Mouse (Mus musculus) liver, postnatal 0 days (tissue): ENCODE data around the gene Sgta. TPM values are rescaled to one million over a fixed set of nuclear protein-coding genes. Genes with fewer than 3 reads are reported as not detected.
"Not testable (repeated sequence)": the region's sequence is repeated elsewhere in the genome, so short reads cannot be mapped to it uniquely, and the experiment has no call there.

Experiments
- ATAC-seq: fragments of 200-750 bp; cut with Nextera tagmentation; 2 replicates; pipeline ENCODE4 v1.8.0; 2017; ENCODE audit warnings: mild to moderate bottlenecking, moderate library complexity
- DNase-seq: peaks from one replicate; pipeline ENCODE4 v3.0.0-alpha.2; 2016
- H3K27ac ChIP-seq: fragments of 300-500 bp; sonication (generic); 2 replicates; pipeline ENCODE4 v1.5.1; 2014; ENCODE audit warnings: antibody characterized with exemption, moderate library complexity, mild to moderate bottlenecking, low read depth
- H3K27me3 ChIP-seq: fragments of 300-500 bp; sonication (generic); 2 replicates; pipeline ENCODE4 v1.6.1; 2014; ENCODE audit warnings: low read length, control low read depth, mixed read lengths; ENCODE audit not compliant: insufficient read depth
- H3K36me3 ChIP-seq: fragments of 300-500 bp; sonication (generic); replicated peaks from 2 replicates; pipeline ENCODE4 v1.6.1; 2014; ENCODE audit warnings: mild to moderate bottlenecking, control low read depth, low read length, moderate library complexity, mixed read lengths; ENCODE audit not compliant: insufficient read depth
- H3K4me1 ChIP-seq: fragments of 300-500 bp; sonication (generic); 2 replicates; pipeline ENCODE4 v1.6.1; 2014; ENCODE audit warnings: antibody characterized with exemption, mild to moderate bottlenecking, control low read depth; ENCODE audit not compliant: insufficient read depth
- H3K4me2 ChIP-seq: fragments of 300-500 bp; sonication (generic); 2 replicates; pipeline ENCODE4 v1.6.1; 2014; ENCODE audit warnings: low read depth, mild to moderate bottlenecking, low read length, moderate library complexity, mixed read lengths
- H3K4me3 ChIP-seq: fragments of 300-500 bp; sonication (generic); 2 replicates; pipeline ENCODE4 v1.5.1; 2014; ENCODE audit warnings: low read depth, low read length
- H3K9ac ChIP-seq: fragments of 300-500 bp; sonication (generic); replicated peaks from 2 replicates; pipeline ENCODE4 v1.6.1; 2014; ENCODE audit warnings: mild to moderate bottlenecking, moderate library complexity
- H3K9me3 ChIP-seq: fragments of 300-500 bp; sonication (generic); 2 replicates; pipeline ENCODE4 v1.6.1; 2016; ENCODE audit warnings: mild to moderate bottlenecking, control low read depth, low read length, mixed read lengths
- CTCF ChIP-seq: sonication (generic); IDR thresholded peaks from 2 replicates; pipeline ENCODE4 v1.5.1; 2016; ENCODE audit warnings: antibody characterized with exemption, low read depth
- EP300 ChIP-seq: IDR thresholded peaks from 2 replicates; pipeline ENCODE4 v1.6.1; 2016; ENCODE audit warnings: antibody characterized with exemption, low read depth, mild to moderate bottlenecking
- WGBS: fragments of 180-500 bp; shearing (Covaris S2); extraction: QIAGEN DNeasy Blood & Tissue Kit; methylation state at CpG from one replicate; pipeline ENCODE4 v1.1.7; 2014; ENCODE audit not compliant: insufficient replicate concordance; 5-methylcytosine and 5-hydroxymethylcytosine counted together
- polyA plus RNA-seq: library from polyadenylated mRNA; unstranded; fragments of >200 nt; fragmentation: Nextera tagmentation; extraction: Ambion mirVana; gene quantifications from 2 replicates; pipeline ENCODE4 v1.2.1, GENCODE M21; 2015

The Sgta gene
- polyA plus RNA-seq, 1 experiment from 2014 or later: 50.2 TPM

DNA sequence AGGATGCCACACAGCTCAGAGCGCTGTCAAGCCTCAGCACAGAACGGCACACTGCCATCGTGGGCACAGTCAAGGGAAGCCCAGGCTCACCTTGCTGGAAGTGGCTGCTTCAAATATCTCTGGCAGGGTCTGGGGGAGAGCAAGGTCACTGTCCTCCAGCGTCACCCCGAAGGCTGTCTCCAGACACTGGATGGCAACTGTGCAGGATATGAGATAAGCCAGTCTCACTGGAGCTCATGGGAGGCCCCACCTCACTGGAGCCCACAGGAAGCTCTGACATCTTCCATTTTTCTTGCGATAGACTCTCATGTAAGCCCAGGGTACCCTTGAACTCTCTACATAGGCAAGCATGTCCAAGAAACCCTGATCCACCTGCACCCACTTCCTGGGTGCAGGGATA is 8.8 kb downstream of the Sgta start:
- TF ChIP-seq CTCF (no peak), EP300 (no peak)
- no peak overlapping the region for H3K4me2 ChIP-seq
- H3K27me3 ChIP-seq: no peaks in the 10 kb centered on the region
- H3K27ac ChIP-seq: peak overlapping the region; percentile 22; the same call in 1 of the 2 replicates
- 58% methylated on average over 6 of the region's 6 CpGs for WGBS
- H3K4me1 ChIP-seq: no peaks in the 10 kb centered on the region
- H3K4me3 ChIP-seq: no peak overlapping the region
- H3K36me3 ChIP-seq: peaks cover 57% of the 10 kb centered on the region
- DNase-seq (no peak), ATAC-seq (peak; percentile 33; the same call in 1 of the 2 replicates)
- no peaks in the 10 kb centered on the region for H3K9me3 ChIP-seq
- H3K9ac ChIP-seq: no peak overlapping the region

DNA sequence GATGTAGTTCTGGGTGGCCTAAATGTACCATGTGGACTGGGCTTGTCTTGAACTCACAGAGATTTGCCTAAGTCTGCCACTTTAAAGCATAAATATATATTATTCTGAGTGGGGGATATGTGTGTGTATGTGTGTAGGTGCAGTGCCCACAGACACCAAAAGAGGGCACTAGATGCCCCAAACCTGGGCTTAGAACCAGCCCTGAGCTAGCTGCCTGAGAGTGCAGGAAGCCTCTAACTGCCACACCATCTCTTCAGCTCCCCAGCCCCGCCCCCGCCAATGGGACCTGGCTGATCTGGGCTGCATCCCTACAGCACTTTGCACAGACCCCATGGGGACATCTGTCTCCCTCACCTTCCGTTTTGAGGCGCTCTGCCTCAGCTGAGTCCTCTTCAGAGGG is 9.3 kb downstream of the Sgta start:
- ATAC-seq (0 out of 2 replicates have a peak, but pooled peaks have one; percentile 25), DNase-seq (peak; percentile 51)
- Histone ChIP-seq H3K36me3 (peaks cover 62% of the 10 kb centered on the region), H3K9me3 (no peaks in the 10 kb centered on the region), H3K27ac (no peak overlapping the region), H3K9ac (no peak overlapping the region), H3K4me3 (no peak overlapping the region), H3K4me1 (no peaks in the 10 kb centered on the region), H3K4me2 (no peak overlapping the region), H3K27me3 (no peaks in the 10 kb centered on the region)
- TF ChIP-seq CTCF (peak; percentile 59), EP300 (no peak)
- 75% methylated on average over 3 of the region's 4 CpGs for WGBS

- not testable (repeated sequence) for H3K9ac ChIP-seq, H3K27me3 ChIP-seq, H3K27ac ChIP-seq, ATAC-seq, H3K4me2 ChIP-seq, DNase-seq, H3K9me3 ChIP-seq, H3K4me1 ChIP-seq, H3K4me3 ChIP-seq
- WGBS: 90% methylated on average over 14 of the region's 14 CpGs
- H3K36me3 ChIP-seq: peaks cover 63% of the 10 kb centered on the region
Measured at GRCm38 (mm10) chr10:81045246-81045645, 14.7 kb downstream of the Sgta start.

DNA sequence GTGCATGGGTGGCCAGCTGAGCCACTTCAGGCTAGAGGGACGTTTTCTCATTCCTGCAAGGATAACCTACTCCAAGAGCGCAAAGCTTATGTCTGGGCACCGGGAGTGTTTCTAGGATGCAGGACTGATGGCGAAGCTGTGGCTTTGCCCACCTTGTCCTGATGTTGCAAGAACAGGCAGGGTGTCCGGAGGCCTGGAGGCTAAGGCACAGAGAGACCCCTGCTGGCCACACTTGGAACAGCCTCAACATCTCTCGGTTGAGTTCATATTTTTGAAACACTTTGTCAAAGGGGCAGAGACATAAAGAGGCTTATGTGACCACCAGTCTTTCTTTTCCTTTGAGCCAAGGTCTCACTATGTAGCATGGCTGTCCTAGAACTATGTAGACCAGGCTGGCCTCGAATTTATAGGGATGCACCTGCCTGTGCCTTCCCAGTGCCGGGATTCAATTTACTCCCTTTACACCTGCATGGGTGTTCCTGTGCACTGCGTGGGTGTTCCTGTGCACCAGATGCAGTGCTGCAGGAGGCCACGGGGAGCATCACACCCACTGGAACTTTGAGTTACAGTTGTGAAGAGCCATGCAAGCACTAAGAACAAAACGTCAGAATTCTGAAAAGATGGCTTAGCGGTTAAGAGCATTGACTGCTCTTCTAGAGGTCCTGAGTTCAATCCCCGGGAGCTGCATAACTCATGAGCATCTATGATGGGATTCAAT is 18.4 kb downstream of the Sgta start:
- no peak overlapping the region for H3K27ac ChIP-seq
- WGBS: 30% methylated on average over 13 of the region's 13 CpGs
- TF ChIP-seq EP300 (no peak), CTCF (peak; percentile 91)
- no peaks in the 10 kb centered on the region for H3K27me3 ChIP-seq
- no peak overlapping the region for H3K4me3 ChIP-seq
- H3K9me3 ChIP-seq: no peaks in the 10 kb centered on the region
- no peak overlapping the region for H3K4me2 ChIP-seq
- peaks cover 28% of the 10 kb centered on the region for H3K36me3 ChIP-seq
- H3K4me1 ChIP-seq: peaks cover 5% of the 10 kb centered on the region; the same call in 1 of the 2 replicates
- no peak overlapping the region for H3K9ac ChIP-seq
- no peak for ATAC-seq
- peak; percentile 79 for DNase-seq

DNA sequence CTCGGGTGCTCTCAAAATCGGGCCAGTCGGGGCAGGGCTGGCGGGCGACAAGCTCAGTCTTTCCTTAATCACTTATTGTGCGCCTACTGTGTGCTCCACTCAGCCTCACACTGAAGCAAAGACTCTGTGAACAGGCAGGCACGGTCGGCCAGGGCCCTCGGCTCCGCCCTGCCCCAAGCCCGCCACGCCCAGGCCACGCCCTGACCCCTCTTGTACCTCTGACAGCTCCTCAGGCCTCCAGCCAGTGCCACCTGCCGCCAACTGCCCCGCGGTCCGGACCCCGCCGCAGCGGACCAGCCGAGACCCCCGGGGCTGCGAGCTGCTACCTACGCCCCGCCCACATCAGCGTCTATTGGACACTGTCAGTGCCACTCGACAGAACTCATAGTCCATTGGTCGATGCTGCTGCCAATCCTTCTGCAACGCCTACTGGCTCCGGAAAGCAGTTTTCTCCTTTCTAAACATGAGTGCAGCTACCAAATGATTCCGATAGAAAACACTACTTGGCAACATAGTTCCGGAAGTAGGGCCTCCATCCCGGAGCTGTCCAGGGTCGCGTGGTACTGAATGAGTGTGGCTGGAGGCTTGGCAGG is 22.9 kb downstream of the Sgta start, which contains the start of gene Slc39a3:
Gene Slc39a3 (minus strand): TSS at position 439 of the 593 bp plus-strand sequence.
- peak; percentile 99 for ATAC-seq
- Histone ChIP-seq H3K36me3 (0 out of 2 replicates have a peak, but pooled peaks cover 2% of the 10 kb centered on the region), H3K4me2 (peak within 1 kb of the TSS; percentile 82), H3K4me3 (peak within 1 kb of the TSS; percentile 67), H3K4me1 (peaks cover 5% of the 10 kb centered on the region; the same call in 1 of the 2 replicates), H3K27ac (peak within 1 kb of the TSS; percentile 53), H3K9me3 (no peaks in the 10 kb centered on the region), H3K9ac (peak within 1 kb of the TSS; percentile 70), H3K27me3 (no peaks in the 10 kb centered on the region)
- peak; percentile 96 for DNase-seq
- WGBS: 1% methylated on average over 35 of the region's 35 CpGs
- no peak for TF ChIP-seq CTCF
- TF ChIP-seq EP300: 0 out of 2 replicates have a peak, but pooled peaks have one; percentile 49

DNA sequence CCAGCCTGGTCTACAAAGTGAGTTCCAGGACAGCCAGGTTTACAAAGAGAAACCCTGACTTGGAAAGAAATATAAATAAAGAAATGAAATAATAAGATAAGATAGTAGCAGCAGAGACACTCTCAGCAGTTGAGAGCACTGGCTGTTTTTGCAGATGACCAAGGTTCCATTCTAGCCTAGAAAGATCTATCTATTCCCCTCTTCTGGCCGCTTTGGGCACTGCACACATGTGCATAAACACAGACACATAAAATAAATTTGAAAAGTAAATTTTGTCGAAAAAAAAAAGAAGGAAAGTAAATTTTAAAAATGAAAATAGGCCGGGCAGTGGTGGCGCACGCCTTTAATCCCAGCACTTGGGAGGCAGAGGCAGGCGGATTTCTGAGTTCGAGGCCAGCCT is 23.7 kb downstream of the Sgta start:
- ATAC-seq (no peak), DNase-seq (peak; percentile 40)
- no peak overlapping the region for H3K27ac ChIP-seq
- H3K27me3 ChIP-seq: no peaks in the 10 kb centered on the region
- WGBS: 75% methylated on average over 7 of the region's 7 CpGs
- peaks cover 5% of the 10 kb centered on the region; the same call in 1 of the 2 replicates for H3K4me1 ChIP-seq
- no peak overlapping the region for H3K9ac ChIP-seq
- 0 out of 2 replicates have a peak, but pooled peaks cover 5% of the 10 kb centered on the region for H3K36me3 ChIP-seq
- no peaks in the 10 kb centered on the region for H3K9me3 ChIP-seq
- H3K4me2 ChIP-seq: no peak overlapping the region
- no peak for TF ChIP-seq EP300
- peak; percentile 49 for TF ChIP-seq CTCF
- H3K4me3 ChIP-seq: no peak overlapping the region
